Mouse (Mus musculus) liver, embryonic 16.5 days (tissue): ENCODE measurements around the gene Gm11146. TPM values are rescaled to one million over a fixed set of nuclear protein-coding genes. Genes with fewer than 3 reads are reported as not detected.

ENCODE experiments used
- ATAC-seq: fragments of 200-750 bp; cut with Nextera tagmentation; 2 replicates; pipeline ENCODE4 v1.8.0; 2017; ENCODE audit warnings: low read depth, mild to moderate bottlenecking, moderate number of reproducible peaks, moderate library complexity
- H3K27ac ChIP-seq: fragments of 300-500 bp; sonication (generic); 2 replicates; pipeline ENCODE4 v1.5.1; 2014; ENCODE audit warnings: mild to moderate bottlenecking, low read length
- H3K27me3 ChIP-seq: fragments of 300-500 bp; sonication (generic); 2 replicates; pipeline ENCODE4 v1.6.1; 2014; ENCODE audit warnings: low read depth, low read length, mixed read lengths; ENCODE audit not compliant: control insufficient read depth, insufficient read depth
- H3K36me3 ChIP-seq: fragments of 300-500 bp; sonication (generic); 2 replicates; pipeline ENCODE4 v1.6.1; 2014; ENCODE audit warnings: mild to moderate bottlenecking; ENCODE audit not compliant: control insufficient read depth, insufficient read depth
- H3K4me1 ChIP-seq: fragments of 300-500 bp; sonication (generic); 2 replicates; pipeline ENCODE4 v1.6.1; 2014; ENCODE audit warnings: low read depth, low read length, mixed read lengths; ENCODE audit not compliant: control insufficient read depth
- H3K4me2 ChIP-seq: fragments of 300-500 bp; sonication (generic); 2 replicates; pipeline ENCODE4 v1.6.1; 2014; ENCODE audit warnings: low read depth, low read length, mixed read lengths
- H3K4me3 ChIP-seq: fragments of 300-500 bp; sonication (generic); 2 replicates; pipeline ENCODE4 v1.5.1; 2014; ENCODE audit warnings: low read depth, mild to moderate bottlenecking, low read length
- H3K9ac ChIP-seq: fragments of 300-500 bp; sonication (generic); 2 replicates; pipeline ENCODE4 v1.6.1; 2014; ENCODE audit warnings: low read depth, low read length
- H3K9me3 ChIP-seq: fragments of 300-500 bp; sonication (generic); replicated peaks from 2 replicates; pipeline ENCODE4 v1.6.1; 2016; ENCODE audit warnings: low read length; ENCODE audit not compliant: control insufficient read depth
- WGBS: fragments of 180-500 bp; shearing (Covaris S2); extraction: QIAGEN DNeasy Blood & Tissue Kit; methylation state at CpG from one replicate; pipeline ENCODE4 v1.1.7; 2014; ENCODE audit not compliant: insufficient replicate concordance; 5-methylcytosine and 5-hydroxymethylcytosine counted together
- polyA plus RNA-seq: library from polyadenylated mRNA; unstranded; fragments of >200 nt; fragmentation: Nextera tagmentation; extraction: Ambion mirVana; gene quantifications from 2 replicates; pipeline ENCODE4 v1.2.1, GENCODE M21; 2015

Gene Gm11146
- polyA plus RNA-seq, 1 experiment from 2014 or later: not detected

DNA sequence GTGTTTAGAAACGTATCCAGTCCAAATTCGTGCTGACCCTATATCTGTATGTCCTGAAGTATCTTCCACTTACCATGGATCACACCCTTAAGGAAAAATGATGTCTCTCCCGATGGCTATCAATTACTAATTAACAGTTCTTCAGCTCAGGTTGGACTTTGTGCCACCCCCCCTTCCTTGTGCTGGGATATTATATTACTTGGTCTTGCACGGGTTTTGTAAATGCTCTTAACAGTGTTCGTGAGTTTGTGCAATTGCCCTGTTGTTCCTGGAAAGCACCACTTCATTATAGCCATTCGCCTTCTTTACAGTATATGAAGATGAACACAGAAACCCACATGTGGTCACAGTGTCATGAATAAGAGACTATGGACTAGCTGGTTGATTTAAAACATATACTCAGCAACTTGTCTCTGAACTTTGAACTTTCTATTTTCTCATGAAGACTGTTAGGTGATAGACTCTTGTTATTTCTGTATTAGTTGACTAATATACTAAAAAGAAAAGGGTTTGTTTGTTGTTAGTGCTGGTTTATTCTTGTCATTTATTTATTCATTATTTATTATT lies 30.5 kb upstream of the Gm11146 start:
- Histone ChIP-seq H3K4me1 (no peaks in the 10 kb centered on the region), H3K27me3 (no peaks in the 10 kb centered on the region), H3K9me3 (no peaks in the 10 kb centered on the region), H3K9ac (no peak overlapping the region), H3K4me2 (no peak overlapping the region), H3K36me3 (no peaks in the 10 kb centered on the region), H3K27ac (no peak overlapping the region), H3K4me3 (no peak overlapping the region)
- 53% methylated on average over 6 of the region's 6 CpGs for WGBS
- no peak for ATAC-seq

- Histone ChIP-seq H3K9ac (no peak overlapping the region), H3K4me1 (no peaks in the 10 kb centered on the region), H3K4me2 (no peak overlapping the region), H3K27ac (no peak overlapping the region), H3K9me3 (no peaks in the 10 kb centered on the region), H3K27me3 (no peaks in the 10 kb centered on the region), H3K4me3 (no peak overlapping the region), H3K36me3 (no peaks in the 10 kb centered on the region)
- ATAC-seq: no peak
- WGBS: 64% methylated on average over 5 of the region's 5 CpGs
Measured at GRCm38 (mm10) chr16:77622681-77623080, 20.8 kb upstream of the Gm11146 start.

DNA sequence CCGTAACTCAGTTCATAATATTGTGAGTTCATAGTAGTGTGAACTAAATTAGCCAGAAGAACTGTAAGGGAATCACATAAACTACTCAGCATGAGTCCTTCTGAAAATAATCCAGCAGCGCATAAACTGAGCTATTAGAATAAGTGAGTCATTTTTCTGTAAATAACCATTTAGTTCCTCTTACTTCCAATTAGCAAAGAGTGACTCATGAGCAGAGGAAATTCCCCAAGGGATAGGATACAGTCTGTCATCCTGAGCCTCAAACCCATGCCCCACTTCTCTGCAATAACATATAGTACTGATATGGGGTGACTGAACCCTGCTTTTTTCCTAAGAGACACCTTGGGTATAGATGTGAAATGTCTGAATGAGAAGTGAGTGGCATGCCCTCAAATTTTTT lies 687 bp upstream of the Gm11146 start:
- no peak overlapping the region for H3K27ac ChIP-seq
- H3K4me2 ChIP-seq: no peak overlapping the region
- 65% methylated on average over 2 of the region's 2 CpGs for WGBS
- no peak for ATAC-seq
- no peaks in the 10 kb centered on the region for H3K9me3 ChIP-seq
- no peak overlapping the region for H3K4me3 ChIP-seq
- no peaks in the 10 kb centered on the region for H3K4me1 ChIP-seq
- no peak overlapping the region for H3K9ac ChIP-seq
- H3K27me3 ChIP-seq: no peaks in the 10 kb centered on the region
- H3K36me3 ChIP-seq: no peaks in the 10 kb centered on the region

GRCm38 (mm10) chr16:77598787-77599186 lies 3.1 kb downstream of the Gm11146 start:
- no peak overlapping the region for H3K4me2 ChIP-seq

DNA sequence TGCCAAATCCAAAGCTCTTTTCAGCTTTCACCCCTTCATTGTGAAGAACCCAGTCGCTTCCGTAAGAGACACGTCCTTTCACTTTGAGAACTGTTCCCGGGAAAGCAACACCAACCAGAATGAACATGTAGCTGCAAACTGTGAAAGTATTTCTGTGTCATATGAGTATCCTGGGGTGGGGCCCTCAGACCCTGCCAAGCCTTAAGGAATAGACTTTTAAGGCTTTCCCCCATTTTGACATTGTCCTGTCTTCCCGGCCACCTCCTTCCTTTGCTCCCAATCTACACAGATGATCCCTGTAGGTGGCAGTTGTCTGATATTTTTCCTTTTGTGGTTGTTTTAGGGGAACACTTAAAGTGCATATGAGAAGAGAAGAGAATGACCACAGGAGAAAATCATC lies 5.3 kb downstream of the Gm11146 start:
- H3K4me3 ChIP-seq: no peak overlapping the region

More at GRCm38 (mm10) chr16:77598787-77599186, 3.1 kb downstream of the Gm11146 start:
- H3K36me3 ChIP-seq: no peaks in the 10 kb centered on the region
- 67% methylated on average over 8 of the region's 8 CpGs for WGBS
- no peak overlapping the region for H3K9ac ChIP-seq
- H3K9me3 ChIP-seq: no peaks in the 10 kb centered on the region; the same call in 1 of the 2 replicates
- H3K4me1 ChIP-seq: no peaks in the 10 kb centered on the region
- no peaks in the 10 kb centered on the region for H3K27me3 ChIP-seq
- ATAC-seq: no peak
- no peak overlapping the region for H3K4me3 ChIP-seq
- H3K27ac ChIP-seq: no peak overlapping the region

DNA sequence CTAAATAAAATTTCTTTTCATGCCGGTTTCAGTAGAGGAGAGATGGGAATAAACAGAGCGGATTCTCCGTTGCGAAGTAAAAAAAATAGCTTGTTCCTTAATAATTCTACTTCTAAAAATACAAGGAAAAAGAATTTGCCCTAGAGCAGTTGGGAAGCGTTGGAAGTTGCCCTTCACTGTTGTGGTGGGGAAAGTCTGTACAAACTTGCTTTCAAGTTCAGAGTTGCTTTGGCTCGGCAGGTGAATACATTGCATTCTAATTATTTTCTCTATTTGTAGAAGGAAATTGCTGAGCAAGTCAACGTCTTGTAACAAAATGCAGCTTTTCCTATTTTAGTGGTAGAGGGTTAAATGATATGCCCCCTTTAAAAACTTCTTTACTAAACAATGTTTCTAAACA lies 6.2 kb downstream of the Gm11146 start:
- H3K27me3 ChIP-seq: no peaks in the 10 kb centered on the region
- no peaks in the 10 kb centered on the region; the same call in 1 of the 2 replicates for H3K9me3 ChIP-seq
- H3K4me3 ChIP-seq: no peak overlapping the region
- no peaks in the 10 kb centered on the region for H3K4me1 ChIP-seq
- H3K4me2 ChIP-seq: no peak overlapping the region
- no peak overlapping the region for H3K9ac ChIP-seq
- 72% methylated on average over 7 of the region's 7 CpGs for WGBS
- no peak overlapping the region for H3K27ac ChIP-seq
- no peak for ATAC-seq
- no peaks in the 10 kb centered on the region for H3K36me3 ChIP-seq

More for the DNA sequence above, 5.3 kb downstream of the Gm11146 start:
- H3K9me3 ChIP-seq: no peaks in the 10 kb centered on the region; the same call in 1 of the 2 replicates
- 70% methylated on average over 5 of the region's 5 CpGs for WGBS
- no peak for ATAC-seq
- no peak overlapping the region for H3K27ac ChIP-seq
- H3K4me2 ChIP-seq: no peak overlapping the region
- H3K36me3 ChIP-seq: no peaks in the 10 kb centered on the region
- H3K9ac ChIP-seq: no peak overlapping the region
- no peaks in the 10 kb centered on the region for H3K4me1 ChIP-seq
- H3K27me3 ChIP-seq: no peaks in the 10 kb centered on the region

DNA sequence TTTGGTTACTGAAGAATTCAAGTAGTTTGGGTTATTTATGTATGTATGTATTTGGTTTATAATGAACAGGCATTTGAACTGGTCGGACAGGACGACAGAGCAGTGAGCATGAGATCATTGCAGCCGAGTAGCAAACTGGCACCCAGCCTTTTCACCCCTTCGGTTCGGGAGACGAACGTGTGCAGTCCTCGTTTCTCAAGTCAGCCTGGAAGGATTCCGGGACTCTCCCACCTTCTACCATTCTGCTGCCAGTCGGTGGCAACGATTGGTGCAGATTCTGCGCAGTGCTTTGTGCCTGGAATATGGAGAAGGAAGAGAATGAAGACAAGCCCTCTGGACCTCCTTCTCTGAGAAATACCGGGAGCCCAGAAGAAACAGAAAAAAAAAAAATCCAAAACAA lies 7.3 kb downstream of the Gm11146 start:
- no peak overlapping the region for H3K4me2 ChIP-seq
- ATAC-seq: no peak
- 74% methylated on average over 13 of the region's 13 CpGs for WGBS

DNA sequence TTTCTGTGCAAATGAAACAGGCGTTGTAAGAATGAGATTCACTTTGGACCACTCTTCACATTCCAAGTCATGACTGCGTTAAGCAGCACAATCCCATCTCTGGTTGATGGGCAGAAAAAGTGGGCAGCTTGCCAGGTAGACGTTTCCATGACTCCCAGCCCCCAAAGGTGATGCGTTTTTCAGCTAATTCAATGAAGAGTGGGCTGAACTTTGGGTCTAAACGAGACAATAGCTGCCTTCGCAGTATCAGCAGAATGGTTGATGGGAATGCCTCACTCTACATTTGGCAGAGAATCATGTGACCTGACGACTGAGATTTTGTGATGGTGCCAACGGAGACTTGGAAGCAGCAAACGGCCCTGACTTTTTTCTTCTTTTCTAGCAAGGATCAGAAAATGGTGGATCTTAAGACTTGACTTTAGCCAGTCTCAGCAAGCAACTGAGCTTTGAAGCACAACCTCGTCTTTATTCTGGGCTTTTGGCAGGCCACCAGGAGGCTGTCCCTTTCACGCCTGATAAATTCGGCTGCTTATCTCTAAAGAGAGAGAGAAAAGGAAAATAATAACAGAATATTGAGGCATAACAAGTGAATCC lies 8.0 kb downstream of the Gm11146 start:
- Histone ChIP-seq H3K27ac (no peak overlapping the region), H3K9me3 (no peaks in the 10 kb centered on the region; the same call in 1 of the 2 replicates), H3K36me3 (no peaks in the 10 kb centered on the region), H3K4me3 (no peak overlapping the region), H3K9ac (no peak overlapping the region), H3K4me1 (no peaks in the 10 kb centered on the region), H3K27me3 (no peaks in the 10 kb centered on the region), H3K4me2 (no peak overlapping the region)
- 62% methylated on average over 12 of the region's 12 CpGs for WGBS
- no peak for ATAC-seq

More for the DNA sequence above, 7.3 kb downstream of the Gm11146 start:
- no peak overlapping the region for H3K4me3 ChIP-seq
- no peaks in the 10 kb centered on the region; the same call in 1 of the 2 replicates for H3K9me3 ChIP-seq
- H3K4me1 ChIP-seq: no peaks in the 10 kb centered on the region
- no peaks in the 10 kb centered on the region for H3K36me3 ChIP-seq
- H3K9ac ChIP-seq: no peak overlapping the region
- no peak overlapping the region for H3K27ac ChIP-seq
- H3K27me3 ChIP-seq: no peaks in the 10 kb centered on the region

DNA sequence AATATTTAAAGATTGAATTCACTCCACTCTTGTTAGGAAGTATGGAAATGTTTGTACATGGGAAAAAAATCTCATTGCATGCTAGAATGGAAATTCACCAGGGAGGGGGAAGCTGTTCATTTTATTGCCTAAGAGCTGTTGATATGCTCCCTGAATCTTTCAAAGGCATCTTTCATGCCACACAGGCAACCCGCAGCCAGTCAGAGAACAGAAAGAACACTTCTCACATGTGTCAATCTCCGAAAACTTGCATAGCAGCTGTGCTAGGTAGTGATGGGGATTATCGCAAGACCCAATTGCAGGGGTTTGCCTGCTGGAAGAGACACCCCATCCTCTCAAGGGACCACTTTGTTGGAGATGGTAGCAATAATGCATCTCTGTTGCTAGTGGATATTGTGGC lies 8.9 kb downstream of the Gm11146 start:
- WGBS: 70% methylated on average over 3 of the region's 3 CpGs
- ATAC-seq: no peak

More for the DNA sequence above, 8.9 kb downstream of the Gm11146 start:
- Histone ChIP-seq H3K4me1 (no peaks in the 10 kb centered on the region), H3K4me2 (no peak overlapping the region), H3K27ac (no peak overlapping the region), H3K9me3 (no peaks in the 10 kb centered on the region; the same call in 1 of the 2 replicates), H3K36me3 (no peaks in the 10 kb centered on the region), H3K9ac (no peak overlapping the region), H3K4me3 (no peak overlapping the region), H3K27me3 (no peaks in the 10 kb centered on the region)
